Mouse (Mus musculus) C2C12 (cell line): ENCODE data around the gene Krt14. TPM values are rescaled to one million over a fixed set of nuclear protein-coding genes. Genes with fewer than 3 reads are reported as not detected.

Experiments
- H3K27me3 ChIP-seq: one replicate; pipeline ENCODE4 v1.6.1; 2011; ENCODE audit not compliant: control insufficient read depth, insufficient read depth, insufficient read length
- H3K36me3 ChIP-seq: one replicate; pipeline ENCODE4 v1.6.1; 2011; ENCODE audit not compliant: control insufficient read depth, insufficient read depth
- H3K4me3 ChIP-seq: one replicate; pipeline ENCODE4 v1.5.1; 2011; ENCODE audit warnings: mild to moderate bottlenecking, control low read depth; ENCODE audit not compliant: poor library complexity, insufficient read depth, severe bottlenecking
- H3K79me2 ChIP-seq: one replicate; pipeline ENCODE4 v1.6.1; 2011; ENCODE audit not compliant: control insufficient read depth, insufficient read depth
- H3K79me3 ChIP-seq: one replicate; pipeline ENCODE4 v1.6.1; 2011; ENCODE audit warnings: low read depth, control low read depth
- H3ac ChIP-seq: one replicate; pipeline ENCODE3; 2011; ENCODE audit warnings: low read depth; ENCODE audit not compliant: control insufficient read depth, insufficient read length
- CEBPB ChIP-seq: IDR thresholded peaks from one replicate; pipeline ENCODE4 v1.6.1; 2011; ENCODE audit warnings: low read depth, mild to moderate bottlenecking, control low read depth, moderate library complexity
- CTCF ChIP-seq: IDR thresholded peaks from one replicate; pipeline ENCODE4 v1.5.1; 2011; ENCODE audit not compliant: control insufficient read depth, insufficient read depth, insufficient read length
- FOSL1 ChIP-seq: IDR thresholded peaks from one replicate; pipeline ENCODE4 v1.8.0; 2011; ENCODE audit warnings: mild to moderate bottlenecking, low read length; ENCODE audit not compliant: poor library complexity, insufficient read depth, severe bottlenecking
- MAX ChIP-seq: IDR thresholded peaks from one replicate; pipeline ENCODE4 v1.6.1; 2011; ENCODE audit warnings: mild to moderate bottlenecking, control low read depth
- MYOD1 ChIP-seq: IDR thresholded peaks from one replicate; pipeline ENCODE4 v1.6.1; 2011; ENCODE audit warnings: low read depth; ENCODE audit not compliant: control insufficient read depth, insufficient read length
- MYOG ChIP-seq: IDR thresholded peaks from one replicate; pipeline ENCODE4 v1.6.1; 2011; ENCODE audit not compliant: control insufficient read depth, insufficient read length; ENCODE audit errors: extremely low read depth
- USF1 ChIP-seq: IDR thresholded peaks from one replicate; pipeline ENCODE4 v1.6.1; 2011; ENCODE audit warnings: low read depth, mild to moderate bottlenecking, control low read depth, moderate library complexity
- polyA plus RNA-seq: library from polyadenylated mRNA; unstranded; fragments of >200 nt; fragmentation: generic; extraction: Trizol; gene quantifications from one replicate; pipeline ENCODE4 v1.2.1, GENCODE M21; 2012; ENCODE audit warnings: missing spikeins

The Krt14 gene
- polyA plus RNA-seq, 1 experiment = 32.4 TPM

DNA sequence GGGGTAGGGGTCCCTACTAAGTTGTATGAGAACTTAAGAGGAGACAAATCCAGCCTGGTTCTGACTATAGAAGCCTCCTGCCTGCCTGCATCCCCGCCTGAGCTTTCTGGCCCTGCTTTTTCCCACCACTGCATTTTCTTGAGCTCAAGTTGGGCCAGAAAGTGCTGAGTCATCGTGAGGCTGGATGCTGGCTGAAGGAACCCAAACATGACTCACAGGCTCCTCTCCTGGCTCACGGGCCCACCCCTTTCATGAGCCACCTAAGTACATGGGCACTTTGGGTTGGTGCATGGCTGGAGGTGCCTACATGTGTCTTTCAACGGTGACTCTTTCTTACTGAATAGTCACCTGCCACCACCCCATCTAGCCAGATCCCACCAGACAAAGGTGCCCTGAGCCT, 8.7 kb downstream of the Krt14 start:
- Histone ChIP-seq H3K27me3 (no peaks in the 10 kb centered on the region), H3K79me3 (no peaks in the 10 kb centered on the region), H3K79me2 (no peaks in the 10 kb centered on the region), H3K36me3 (peaks cover 3% of the 10 kb centered on the region), H3K4me3 (no peak overlapping the region), H3ac (no peak overlapping the region)
- TF ChIP-seq MAX (no peak), MYOD1 (no peak), FOSL1 (peak; percentile 77), MYOG (no peak)

GRCm38 (mm10) chr11:100192992-100193391, 14.4 kb downstream of the Krt14 start, which contains the start of gene Krt9:
TSS of gene Krt9 (minus strand) at chr11:100193246.
- H3K79me2 ChIP-seq = no peaks in the 10 kb centered on the region
- no peaks in the 10 kb centered on the region for H3K36me3 ChIP-seq
- H3K4me3 ChIP-seq = no peak within 1 kb of the TSS
- no peak within 1 kb of the TSS for H3ac ChIP-seq
- H3K27me3 ChIP-seq = no peaks in the 10 kb centered on the region
- TF ChIP-seq MYOD1 = peak; percentile 52
- no peak for TF ChIP-seq CTCF
- TF ChIP-seq CEBPB = no peak
- TF ChIP-seq FOSL1 = no peak
- TF ChIP-seq MAX = no peak
- no peaks in the 10 kb centered on the region for H3K79me3 ChIP-seq

GRCm38 (mm10) chr11:100191820-100192219, 15.5 kb downstream of the Krt14 start:
- no peaks in the 10 kb centered on the region for H3K79me2 ChIP-seq
- no peaks in the 10 kb centered on the region for H3K27me3 ChIP-seq
- H3ac ChIP-seq = no peak overlapping the region
- H3K36me3 ChIP-seq = no peaks in the 10 kb centered on the region
- no peak overlapping the region for H3K4me3 ChIP-seq
- no peaks in the 10 kb centered on the region for H3K79me3 ChIP-seq
- TF ChIP-seq FOSL1 (no peak), USF1 (no peak), MYOG (no peak), CTCF (no peak), CEBPB (no peak), MAX (no peak), MYOD1 (no peak)

DNA sequence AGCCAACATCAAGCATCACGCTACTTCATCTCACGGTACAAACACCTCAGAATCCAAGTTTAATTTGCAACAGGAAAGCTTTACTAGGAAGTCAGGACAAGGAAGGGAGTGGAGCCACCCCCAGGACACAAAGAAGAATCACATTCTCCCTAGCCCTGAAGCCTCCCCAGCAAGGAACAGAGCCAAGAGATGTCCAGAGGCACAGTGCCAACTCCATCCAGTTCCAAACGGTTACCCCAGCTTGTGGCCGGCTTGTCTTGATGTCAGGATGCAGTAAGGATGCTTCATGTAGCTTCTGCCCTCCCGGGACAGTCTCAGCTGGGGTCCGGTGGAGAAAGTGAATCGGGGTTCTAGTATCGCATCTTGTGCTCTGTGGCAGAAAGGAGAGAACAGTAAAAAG, 20.6 kb downstream of the Krt14 start:
- TF ChIP-seq FOSL1 (no peak), MYOD1 (no peak), MAX (no peak), CEBPB (no peak)
- no peaks in the 10 kb centered on the region for H3K36me3 ChIP-seq
- no peak overlapping the region for H3K4me3 ChIP-seq
- H3K79me3 ChIP-seq = no peaks in the 10 kb centered on the region
- H3K79me2 ChIP-seq = no peaks in the 10 kb centered on the region
- H3K27me3 ChIP-seq = no peaks in the 10 kb centered on the region
- H3ac ChIP-seq = no peak overlapping the region

GRCm38 (mm10) chr11:100181725-100182124, 25.6 kb downstream of the Krt14 start:
- H3K79me3 ChIP-seq = no peaks in the 10 kb centered on the region
- H3K79me2 ChIP-seq = no peaks in the 10 kb centered on the region

GRCm38 (mm10) chr11:100179260-100179659, 28.1 kb downstream of the Krt14 start:
- Histone ChIP-seq H3K79me2 (no peaks in the 10 kb centered on the region), H3K4me3 (no peak overlapping the region), H3ac (no peak overlapping the region), H3K36me3 (no peaks in the 10 kb centered on the region), H3K79me3 (no peaks in the 10 kb centered on the region), H3K27me3 (peaks cover 21% of the 10 kb centered on the region)
- no peak for TF ChIP-seq MAX
- TF ChIP-seq MYOD1 = no peak
- no peak for TF ChIP-seq CTCF
- no peak for TF ChIP-seq USF1
- no peak for TF ChIP-seq FOSL1
- TF ChIP-seq CEBPB = no peak
- no peak for TF ChIP-seq MYOG

More at GRCm38 (mm10) chr11:100181725-100182124, 25.6 kb downstream of the Krt14 start:
- Histone ChIP-seq H3ac (no peak overlapping the region), H3K27me3 (peaks cover 16% of the 10 kb centered on the region), H3K4me3 (no peak overlapping the region), H3K36me3 (no peaks in the 10 kb centered on the region)
- TF ChIP-seq MYOG (no peak), CTCF (no peak), USF1 (peak; percentile 52)
